Mouse (Mus musculus) bone marrow macrophage, adult 2 months (primary cell): Measurements from ENCODE around the gene D17H6S53E.

ENCODE experiments used
- CTCF ChIP-seq: IDR thresholded peaks from 2 replicates; pipeline ENCODE4 v1.5.1; 2012; ENCODE audit warnings: low read depth, mild to moderate bottlenecking, low read length, moderate library complexity
- POLR2A ChIP-seq: IDR thresholded peaks from 2 replicates; pipeline ENCODE4 v1.6.1; 2012; ENCODE audit warnings: mild to moderate bottlenecking, low read depth, low read length, borderline replicate concordance

- TF ChIP-seq CTCF: no peak
- no peak for TF ChIP-seq POLR2A
Measured at GRCm38 (mm10) chr17:35127017-35127416, 844 bp downstream of the D17H6S53E start.
